Mouse (Mus musculus): Measurements from ENCODE around the gene Cd24a. TPM values are rescaled to one million over a fixed set of nuclear protein-coding genes. Genes with fewer than 3 reads are reported as not detected.
A peak's percentile ranks its signal among the peaks of the same experiment; 100 is the strongest.

The Cd24a gene
- polyA plus RNA-seq, 1 experiment from 2014 or later: 938 TPM

GRCm38 (mm10) chr10:43609507-43609906 lies 31.4 kb downstream of the Cd24a start:
- Histone ChIP-seq H3K4me2 (ENCODE audit: low read depth, low read length) (peak overlapping the region; percentile 52), H3K4me1 (ENCODE audit: control insufficient read depth, low read depth, low read length) (peaks cover 70% of the 10 kb centered on the region), H3K36me3 (ENCODE audit: control insufficient read depth, insufficient read depth) (peaks cover 5% of the 10 kb centered on the region), H3K27ac (ENCODE audit: low read length) (peak overlapping the region; percentile 98), H3K9ac (ENCODE audit: low read depth, low read length) (peak overlapping the region; percentile 43), H3K27me3 (ENCODE audit: control insufficient read depth, insufficient read depth, low read depth, low read length) (no peaks in the 10 kb centered on the region), H3K9me3 (replicated peaks; ENCODE audit: control insufficient read depth, low read length) (no peaks in the 10 kb centered on the region), H3K4me3 (ENCODE audit: low read depth, low read length) (no peak overlapping the region)
- 21% methylated on average over 5 of the region's 5 CpGs for WGBS (ENCODE audit: insufficient replicate concordance)
- ATAC-seq (ENCODE audit: low read depth): peak; percentile 96

- Histone ChIP-seq H3K9ac (ENCODE audit: low read depth, low read length) (peak overlapping the region; percentile 43), H3K27ac (ENCODE audit: low read length) (peak overlapping the region; percentile 98), H3K36me3 (ENCODE audit: control insufficient read depth, insufficient read depth) (peaks cover 3% of the 10 kb centered on the region; the same call in 1 of the 2 replicates), H3K4me2 (ENCODE audit: low read depth, low read length) (peak overlapping the region; percentile 52), H3K9me3 (replicated peaks; ENCODE audit: control insufficient read depth, low read length) (no peaks in the 10 kb centered on the region), H3K4me3 (ENCODE audit: low read depth, low read length) (no peak overlapping the region), H3K4me1 (ENCODE audit: control insufficient read depth, low read depth, low read length) (peaks cover 66% of the 10 kb centered on the region), H3K27me3 (ENCODE audit: control insufficient read depth, insufficient read depth, low read depth, low read length) (no peaks in the 10 kb centered on the region)
- WGBS (ENCODE audit: insufficient replicate concordance): 29% methylated on average over 2 of the region's 2 CpGs
- ATAC-seq (ENCODE audit: low read depth): peak; percentile 81
Observed at GRCm38 (mm10) chr10:43609958-43610357, 31.9 kb downstream of the Cd24a start.

- Histone ChIP-seq H3K4me3 (ENCODE audit: low read depth, low read length) (no peak overlapping the region), H3K27me3 (ENCODE audit: control insufficient read depth, insufficient read depth, low read depth, low read length) (no peaks in the 10 kb centered on the region), H3K9ac (ENCODE audit: low read depth, low read length) (peak overlapping the region; percentile 40; the same call in 1 of the 2 replicates), H3K4me2 (ENCODE audit: low read depth, low read length) (peak overlapping the region; percentile 52), H3K27ac (ENCODE audit: low read length) (peak overlapping the region; percentile 98), H3K36me3 (ENCODE audit: control insufficient read depth, insufficient read depth) (peaks cover 3% of the 10 kb centered on the region; the same call in 1 of the 2 replicates), H3K4me1 (ENCODE audit: control insufficient read depth, low read depth, low read length) (peaks cover 57% of the 10 kb centered on the region), H3K9me3 (replicated peaks; ENCODE audit: control insufficient read depth, low read length) (no peaks in the 10 kb centered on the region)
- ATAC-seq (ENCODE audit: low read depth): peak; percentile 14
Observed at GRCm38 (mm10) chr10:43611081-43611480, 33.0 kb downstream of the Cd24a start.

DNA sequence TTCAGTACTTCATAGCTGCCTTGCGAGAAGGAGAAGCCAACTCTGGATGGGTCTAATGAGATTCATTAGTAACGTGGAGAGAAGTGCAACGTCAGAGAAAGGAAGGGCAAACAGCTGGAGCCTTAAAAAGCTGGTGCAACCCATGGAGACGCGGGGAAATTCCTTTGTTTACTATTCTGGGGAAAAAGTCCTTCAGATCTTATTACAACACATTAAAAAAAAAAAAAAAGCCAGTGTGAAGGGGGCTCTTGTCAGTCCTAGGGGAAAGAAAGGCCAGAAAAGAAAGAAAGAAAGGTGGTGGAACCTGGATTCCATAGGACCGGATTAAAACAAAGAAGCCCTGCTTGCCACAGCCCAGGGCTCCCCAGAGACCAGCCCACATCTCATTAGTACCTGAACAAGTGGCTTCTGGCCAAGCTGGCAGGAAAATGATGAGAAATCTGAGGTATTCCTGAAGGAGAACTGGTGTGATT lies 41.0 kb downstream of the Cd24a start:
- no peaks in the 10 kb centered on the region for H3K27me3 ChIP-seq (ENCODE audit: control insufficient read depth, insufficient read depth, low read depth, low read length)
- H3K4me3 ChIP-seq (ENCODE audit: low read depth, low read length): no peak overlapping the region
- H3K36me3 ChIP-seq (ENCODE audit: control insufficient read depth, insufficient read depth): no peaks in the 10 kb centered on the region
- peak overlapping the region; percentile 38 for H3K9ac ChIP-seq (ENCODE audit: low read depth, low read length)
- no peaks in the 10 kb centered on the region for H3K9me3 ChIP-seq (replicated peaks; ENCODE audit: control insufficient read depth, low read length)
- H3K4me2 ChIP-seq (ENCODE audit: low read depth, low read length): no peak overlapping the region; the same call in 1 of the 2 replicates
- H3K27ac ChIP-seq (ENCODE audit: low read length): peak overlapping the region; percentile 64
- 39% methylated on average over 6 of the region's 6 CpGs for WGBS (ENCODE audit: insufficient replicate concordance)
- H3K4me1 ChIP-seq (ENCODE audit: control insufficient read depth, low read depth, low read length): peaks cover 36% of the 10 kb centered on the region
- no peak for ATAC-seq (ENCODE audit: low read depth)

DNA sequence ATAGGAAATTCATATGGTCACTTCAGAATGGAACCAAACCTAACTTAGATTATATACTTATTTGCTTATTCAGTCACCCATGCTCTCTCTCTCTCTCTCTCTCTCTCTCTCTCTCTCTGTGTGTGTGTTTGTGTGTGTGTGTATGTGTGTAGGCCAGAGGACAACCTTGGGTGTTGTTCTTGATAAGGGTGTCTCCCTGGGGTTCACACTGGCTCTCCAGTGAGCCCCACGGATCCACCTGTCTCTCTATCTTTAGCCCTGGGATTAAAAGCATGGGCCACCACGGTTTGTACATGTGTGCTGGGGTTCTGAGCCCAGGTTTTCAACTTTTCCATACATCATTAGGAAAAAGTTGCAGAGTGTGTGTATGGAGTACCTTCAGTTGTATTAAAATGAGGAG lies 41.9 kb downstream of the Cd24a start:
- no peaks in the 10 kb centered on the region for H3K9me3 ChIP-seq (replicated peaks; ENCODE audit: control insufficient read depth, low read length)
- no peaks in the 10 kb centered on the region for H3K36me3 ChIP-seq (ENCODE audit: control insufficient read depth, insufficient read depth)
- no peak overlapping the region for H3K4me3 ChIP-seq (ENCODE audit: low read depth, low read length)
- peaks cover 43% of the 10 kb centered on the region for H3K4me1 ChIP-seq (ENCODE audit: control insufficient read depth, low read depth, low read length)
- peak overlapping the region; percentile 79 for H3K27ac ChIP-seq (ENCODE audit: low read length)
- peak overlapping the region; percentile 44 for H3K9ac ChIP-seq (ENCODE audit: low read depth, low read length)
- peak; percentile 77 for ATAC-seq (ENCODE audit: low read depth)
- no peaks in the 10 kb centered on the region for H3K27me3 ChIP-seq (ENCODE audit: control insufficient read depth, insufficient read depth, low read depth, low read length)
- H3K4me2 ChIP-seq (ENCODE audit: low read depth, low read length): 0 out of 2 replicates have a peak overlapping the region, but pooled peaks have one; percentile 7
- WGBS (ENCODE audit: insufficient replicate concordance): 23% methylated on average over 2 of the region's 2 CpGs

GRCm38 (mm10) chr10:43623510-43623909 lies 45.4 kb downstream of the Cd24a start:
- H3K27me3 ChIP-seq (ENCODE audit: control insufficient read depth, insufficient read depth, low read depth, low read length): no peaks in the 10 kb centered on the region
- no peak overlapping the region for H3K9ac ChIP-seq (ENCODE audit: low read depth, low read length)
- H3K9me3 ChIP-seq (replicated peaks; ENCODE audit: control insufficient read depth, low read length): peaks cover 7% of the 10 kb centered on the region
- H3K27ac ChIP-seq (ENCODE audit: low read length): peak overlapping the region; percentile 39
- WGBS (ENCODE audit: insufficient replicate concordance): 80% methylated on average over 8 of the region's 8 CpGs
- no peak overlapping the region for H3K4me3 ChIP-seq (ENCODE audit: low read depth, low read length)
- H3K4me2 ChIP-seq (ENCODE audit: low read depth, low read length): no peak overlapping the region
- no peak for ATAC-seq (ENCODE audit: low read depth)
- peaks cover 8% of the 10 kb centered on the region for H3K36me3 ChIP-seq (ENCODE audit: control insufficient read depth, insufficient read depth)
- peaks cover 62% of the 10 kb centered on the region for H3K4me1 ChIP-seq (ENCODE audit: control insufficient read depth, low read depth, low read length)

- no peak overlapping the region for H3K4me3 ChIP-seq (ENCODE audit: low read depth, low read length)
- no peaks in the 10 kb centered on the region for H3K27me3 ChIP-seq (ENCODE audit: control insufficient read depth, insufficient read depth, low read depth, low read length)
- H3K9ac ChIP-seq (ENCODE audit: low read depth, low read length): no peak overlapping the region
- H3K36me3 ChIP-seq (ENCODE audit: control insufficient read depth, insufficient read depth): peaks cover 8% of the 10 kb centered on the region
- WGBS (ENCODE audit: insufficient replicate concordance): 68% methylated on average over 5 of the region's 5 CpGs
- H3K4me1 ChIP-seq (ENCODE audit: control insufficient read depth, low read depth, low read length): peaks cover 59% of the 10 kb centered on the region
- H3K9me3 ChIP-seq (replicated peaks; ENCODE audit: control insufficient read depth, low read length): peaks cover 7% of the 10 kb centered on the region
- ATAC-seq (ENCODE audit: low read depth): no peak
- H3K4me2 ChIP-seq (ENCODE audit: low read depth, low read length): no peak overlapping the region
- H3K27ac ChIP-seq (ENCODE audit: low read length): peak overlapping the region; percentile 93
Observed at GRCm38 (mm10) chr10:43624362-43624761, 46.3 kb downstream of the Cd24a start.

DNA sequence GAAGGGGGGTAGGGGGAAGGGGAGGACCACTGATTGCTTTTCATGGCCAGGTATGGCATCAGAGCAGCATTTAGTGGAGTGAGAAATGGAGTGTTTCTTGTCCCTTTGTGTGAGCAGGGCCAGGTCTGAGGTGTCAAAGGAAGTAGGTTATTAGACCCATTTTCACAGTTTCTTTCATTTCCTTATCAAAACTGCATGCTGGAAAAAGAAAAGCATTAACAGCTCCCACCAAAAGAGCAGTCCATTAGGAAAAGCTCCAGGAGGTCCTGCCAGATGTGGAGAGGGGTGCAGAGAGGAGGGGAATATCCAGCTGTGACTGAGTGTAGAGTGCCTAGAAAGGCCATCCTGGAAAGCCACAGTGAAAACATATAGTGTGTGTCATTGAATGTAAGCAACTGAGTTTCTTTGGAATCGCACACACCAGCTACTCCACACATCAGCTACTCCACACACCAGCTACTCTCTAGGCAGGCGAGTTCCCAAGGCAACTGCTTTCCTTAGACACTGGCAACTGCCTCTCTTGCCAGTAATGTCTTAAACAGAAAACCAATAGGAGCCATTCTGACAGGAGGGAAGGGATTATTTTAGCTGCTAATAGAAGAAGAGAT lies 46.8 kb downstream of the Cd24a start:
- peaks cover 8% of the 10 kb centered on the region for H3K36me3 ChIP-seq (ENCODE audit: control insufficient read depth, insufficient read depth)
- H3K27me3 ChIP-seq (ENCODE audit: control insufficient read depth, insufficient read depth, low read depth, low read length): no peaks in the 10 kb centered on the region
- H3K27ac ChIP-seq (ENCODE audit: low read length): peak overlapping the region; percentile 93
- ATAC-seq (ENCODE audit: low read depth): peak; percentile 41
- H3K9me3 ChIP-seq (replicated peaks; ENCODE audit: control insufficient read depth, low read length): peaks cover 7% of the 10 kb centered on the region
- peak overlapping the region; percentile 48 for H3K9ac ChIP-seq (ENCODE audit: low read depth, low read length)
- WGBS (ENCODE audit: insufficient replicate concordance): 66% methylated on average over 2 of the region's 2 CpGs
- peaks cover 60% of the 10 kb centered on the region for H3K4me1 ChIP-seq (ENCODE audit: control insufficient read depth, low read depth, low read length)
- peak overlapping the region; percentile 42; the same call in 1 of the 2 replicates for H3K4me2 ChIP-seq (ENCODE audit: low read depth, low read length)
- no peak overlapping the region for H3K4me3 ChIP-seq (ENCODE audit: low read depth, low read length)

- Histone ChIP-seq H3K4me1 (ENCODE audit: control insufficient read depth, low read depth, low read length) (peaks cover 61% of the 10 kb centered on the region), H3K9ac (ENCODE audit: low read depth, low read length) (peak overlapping the region; percentile 41; the same call in 1 of the 2 replicates)
- 39% methylated on average over 2 of the region's 2 CpGs for WGBS (ENCODE audit: insufficient replicate concordance)
Observed at GRCm38 (mm10) chr10:43625578-43625977, 47.5 kb downstream of the Cd24a start.

More at GRCm38 (mm10) chr10:43625578-43625977, 47.5 kb downstream of the Cd24a start:
- peak overlapping the region; percentile 93 for H3K27ac ChIP-seq (ENCODE audit: low read length)
- peak overlapping the region; percentile 42 for H3K4me2 ChIP-seq (ENCODE audit: low read depth, low read length)
- peak; percentile 91 for ATAC-seq (ENCODE audit: low read depth)
- peaks cover 8% of the 10 kb centered on the region for H3K36me3 ChIP-seq (ENCODE audit: control insufficient read depth, insufficient read depth)
- H3K9me3 ChIP-seq (replicated peaks; ENCODE audit: control insufficient read depth, low read length): peaks cover 7% of the 10 kb centered on the region
- H3K27me3 ChIP-seq (ENCODE audit: control insufficient read depth, insufficient read depth, low read depth, low read length): no peaks in the 10 kb centered on the region
- H3K4me3 ChIP-seq (ENCODE audit: low read depth, low read length): no peak overlapping the region

Measured in liver, embryonic 16.5 days (tissue).